In genomic region chr4:21678101-21678974, GRCm38 (mm10) we compare ENCODE assay signal across 9 mouse cellular contexts. TPM values are rescaled to one million over a fixed set of nuclear protein-coding genes. Genes with fewer than 3 reads are reported as not detected.
A peak's percentile ranks its signal among the peaks of the same experiment; 100 is the strongest.
DNase-seq lines count a peak whose midpoint lies in the region; ATAC-seq and TF ChIP-seq lines count a peak whose summit lies in the region.
"Had no signal": no experiment of that assay in that cellular context is flagged by ENCODE, and none has a peak within 500 bp of the region (broad histone marks: within the 10 kb centered on the region; RNA-seq: fewer than 3 reads in every experiment).

No protein-coding gene starts in this region.

- peaks cover 13% of the 10 kb centered on the region for H3K4me1 ChIP-seq in lung, embryonic 15.5 days
- H3K4me1 ChIP-seq in embryonic facial prominence, embryonic 14.5 days (ENCODE audit: control insufficient read depth, insufficient read depth, low read length), result no peaks in the 10 kb centered on the region; the same call in 1 of the 2 replicates
- peaks cover 17% of the 10 kb centered on the region for H3K4me1 ChIP-seq in limb, embryonic 13.5 days
- H3K4me1 ChIP-seq in small intestine, adult 2 months (ENCODE audit: control insufficient read depth, insufficient read depth, insufficient read length, low read length), result peaks cover 8% of the 10 kb centered on the region

- no peak for TF ChIP-seq POLR2A in small intestine, adult 2 months (IDR thresholded peaks at IDR 0.05; ENCODE audit: low read depth, low read length)

- H3K4me2 ChIP-seq in lung, embryonic 15.5 days, result peak overlapping the region; percentile 71
- H3K4me2 ChIP-seq in embryonic facial prominence, embryonic 14.5 days (ENCODE audit: low read depth, low read length), result peak overlapping the region; percentile 63
- H3K4me2 ChIP-seq in limb, embryonic 13.5 days (replicated peaks), result peak overlapping the region; percentile 66

- H3K4me3 ChIP-seq in lung, embryonic 15.5 days, result peak overlapping the region; percentile 40
- peak overlapping the region; percentile 42 for H3K4me3 ChIP-seq in embryonic facial prominence, embryonic 14.5 days (ENCODE audit: low read depth, low read length)
- peak overlapping the region; percentile 44 for H3K4me3 ChIP-seq in limb, embryonic 13.5 days
- H3K4me3 ChIP-seq in small intestine, adult 2 months (ENCODE audit: low read depth, low read length), result peak overlapping the region; percentile 55

- WGBS in lung, embryonic 15.5 days, result 1% methylated on average over 84 of the region's 84 CpGs
- WGBS in embryonic facial prominence, embryonic 14.5 days, result under 1% methylated on average over 61 of the region's 84 CpGs
- under 1% methylated on average over 83 of the region's 84 CpGs for WGBS in limb, embryonic 13.5 days
- WGBS in small intestine, adult 2 months, result 3% methylated on average over 84 of the region's 84 CpGs

- H3K9ac ChIP-seq in lung, embryonic 15.5 days, result no peak overlapping the region
- no peak overlapping the region for H3K9ac ChIP-seq in embryonic facial prominence, embryonic 14.5 days (ENCODE audit: low read depth, low read length)
- peak overlapping the region; percentile 43; the same call in 1 of the 2 replicates for H3K9ac ChIP-seq in limb, embryonic 13.5 days

- DNase-seq in lung, postnatal 36 days, result no peak
- DNase-seq in embryonic facial prominence, embryonic 14.5 days (ENCODE audit: low spot score), result no peak
- DNase-seq in spleen, postnatal 14 days (ENCODE audit: low spot score in 2 of 2), result no peak
- no peak for DNase-seq in left cerebral cortex, adult 8-10 months (ENCODE audit: low spot score in 2 of 2)
- DNase-seq in thymus, postnatal 36 days, result no peak
- DNase-seq: layer of hippocampus, postnatal 36 days had no signal

- H3K27me3 ChIP-seq in lung, embryonic 15.5 days, result peaks cover 96% of the 10 kb centered on the region
- H3K27me3 ChIP-seq in embryonic facial prominence, embryonic 14.5 days (replicated peaks; ENCODE audit: control insufficient read depth, insufficient read depth, low read length), result peaks cover 95% of the 10 kb centered on the region
- peaks cover 98% of the 10 kb centered on the region for H3K27me3 ChIP-seq in limb, embryonic 13.5 days
- peaks cover 49% of the 10 kb centered on the region for H3K27me3 ChIP-seq in small intestine, adult 2 months (ENCODE audit: control insufficient read depth, insufficient read depth, low read length)

- no peak for TF ChIP-seq CTCF in small intestine, adult 2 months (IDR thresholded peaks at IDR 0.05; ENCODE audit: extremely low read depth, insufficient read length, insufficient replicate concordance, low read depth, low read length)

- H3K9me3 ChIP-seq in lung, embryonic 15.5 days, result no peaks in the 10 kb centered on the region
- H3K9me3 ChIP-seq in embryonic facial prominence, embryonic 14.5 days (ENCODE audit: control insufficient read depth, low read length), result no peaks in the 10 kb centered on the region
- H3K9me3 ChIP-seq in limb, embryonic 13.5 days, result no peaks in the 10 kb centered on the region

- no peaks in the 10 kb centered on the region for H3K36me3 ChIP-seq in lung, embryonic 15.5 days
- no peaks in the 10 kb centered on the region for H3K36me3 ChIP-seq in embryonic facial prominence, embryonic 14.5 days (ENCODE audit: control insufficient read depth, insufficient read depth, low read length)
- H3K36me3 ChIP-seq in limb, embryonic 13.5 days, result no peaks in the 10 kb centered on the region
- no peaks in the 10 kb centered on the region for H3K36me3 ChIP-seq in small intestine, adult 2 months (ENCODE audit: control insufficient read depth, insufficient read depth, low read length)

- ATAC-seq in lung, embryonic 15.5 days (ENCODE audit: borderline replicate concordance, extremely low read depth, low FRiP score, low TSS enrichment), result 0 out of 2 replicates have a peak, but pooled peaks have one; percentile 32
- ATAC-seq in embryonic facial prominence, embryonic 14.5 days (ENCODE audit: low read depth), result peak; percentile 19; the same call in 1 of the 2 replicates
- ATAC-seq in limb, embryonic 13.5 days (ENCODE audit: low FRiP score, low read depth), result no peak; the same call in 1 of the 2 replicates

- H3K27ac ChIP-seq in lung, embryonic 15.5 days, result no peak overlapping the region
- no peak overlapping the region for H3K27ac ChIP-seq in embryonic facial prominence, embryonic 14.5 days (replicated peaks; ENCODE audit: low read depth, low read length)
- no peak overlapping the region for H3K27ac ChIP-seq in limb, embryonic 13.5 days
- H3K27ac ChIP-seq in small intestine, adult 2 months (ENCODE audit: insufficient read depth, low read depth, low read length), result no peak overlapping the region

RNA-seq across cellular contexts. Expression of gene Prdm13, which starts 7.4 kb away (rescaled TPM):
- not detected in 2 replicates for polyA plus RNA-seq in lung, embryonic 15.5 days (2015; fragmentation: Nextera tagmentation; extraction: Ambion mirVana)
- not detected in 2 replicates for polyA plus RNA-seq in embryonic facial prominence, embryonic 14.5 days (2014; fragmentation: Nextera tagmentation; extraction: Ambion mirVana)
- not detected in 2 replicates for polyA plus RNA-seq in limb, embryonic 13.5 days (2015; fragmentation: Nextera tagmentation; extraction: Ambion mirVana)
- 0.06 TPM in 1 of 2 replicates, not detected in the other for polyA plus RNA-seq in small intestine, adult 2 months (2012; rRNA removed)
- under 1 TPM in 1 of 4 experiments, not detected in 3; 0.15 TPM for total RNA-seq in left cerebral cortex, adult 8-10 months (2022)
- total RNA-seq: layer of hippocampus, postnatal 36 days had no signal

RNA-seq across cellular contexts. Expression of gene Ccnc, which starts 49.2 kb away (rescaled TPM):
- polyA plus RNA-seq in lung, embryonic 15.5 days (2015; fragmentation: Nextera tagmentation; extraction: Ambion mirVana), result 47.4 TPM in 2 replicates
- 42.1 and 42.7 TPM in 2 replicates for polyA plus RNA-seq in embryonic facial prominence, embryonic 14.5 days (2014; fragmentation: Nextera tagmentation; extraction: Ambion mirVana)
- 41.0 and 45.0 TPM in 2 replicates for polyA plus RNA-seq in limb, embryonic 13.5 days (2015; fragmentation: Nextera tagmentation; extraction: Ambion mirVana)
- polyA plus RNA-seq in small intestine, adult 2 months (2012; rRNA removed), result 0.93 and 1.7 TPM in 2 replicates
- total RNA-seq in left cerebral cortex, adult 8-10 months (2022), result 10 to 100 TPM; 31.8 to 37.5 (median 32.8) TPM

Comparison
In these comparisons a context has a peak if more than half of its experiments do, and no peak if none do; other contexts are left out.
1. RNA of gene Ccnc, which starts 49.2 kb away (polyA plus RNA-seq): 47.4 TPM in lung, embryonic 15.5 days, 41.0 to 45.0 TPM in limb, embryonic 13.5 days and 42.1 to 42.7 TPM in embryonic facial prominence, embryonic 14.5 days; 0.93 to 1.7 TPM in small intestine, adult 2 months; every median in the first group is over 10 times any median in the second.
2. Peak in every context shown above with its lines, with median percentiles within 50 percentile points of each other: H3K4me2 ChIP-seq and H3K4me3 ChIP-seq.